Mouse (Mus musculus) cerebellum, adult 2 months (tissue): ENCODE measurements around the gene Ppme1.

ENCODE experiments used
- CTCF ChIP-seq: fragments of 200-500 bp; IDR thresholded peaks from 2 replicates; pipeline ENCODE4 v1.5.1; 2011; ENCODE audit warnings: low read depth, mild to moderate bottlenecking, control low read depth, low read length, moderate library complexity, borderline replicate concordance; ENCODE audit not compliant: insufficient read depth
- POLR2A ChIP-seq: fragments of 200-500 bp; IDR thresholded peaks from 2 replicates; pipeline ENCODE4 v1.6.1; 2011; ENCODE audit warnings: low read length, control low read depth, borderline replicate concordance; ENCODE audit not compliant: insufficient read depth

- no peak for TF ChIP-seq CTCF
- no peak for TF ChIP-seq POLR2A
These were observed 409 bp upstream of the Ppme1 start for GRCm38 (mm10) chr7:100372452-100372980.
